Mouse (Mus musculus) hindbrain, embryonic 16.5 days (tissue): Measurements from ENCODE around the gene Scn8a. TPM values are rescaled to one million over a fixed set of nuclear protein-coding genes. Genes with fewer than 3 reads are reported as not detected.
A peak's percentile ranks its signal among the peaks of the same experiment; 100 is the strongest.

ENCODE experiments used
- ATAC-seq: fragments of 200-750 bp; cut with Nextera tagmentation; 2 replicates; pipeline ENCODE4 v1.8.0; 2017; ENCODE audit warnings: moderate TSS enrichment, moderate library complexity
- H3K27ac ChIP-seq: fragments of 300-500 bp; sonication (generic); 2 replicates; pipeline ENCODE4 v1.5.1; 2014; ENCODE audit warnings: low read depth, mild to moderate bottlenecking, control low read depth, low read length, moderate library complexity
- H3K27me3 ChIP-seq: fragments of 300-500 bp; sonication (generic); replicated peaks from 2 replicates; pipeline ENCODE4 v1.6.1; 2014; ENCODE audit warnings: low read length; ENCODE audit not compliant: control insufficient read depth, insufficient read depth
- H3K36me3 ChIP-seq: fragments of 300-500 bp; sonication (generic); 2 replicates; pipeline ENCODE4 v1.6.1; 2014; ENCODE audit warnings: mild to moderate bottlenecking, low read length, moderate library complexity, mixed read lengths; ENCODE audit not compliant: control insufficient read depth, insufficient read depth
- H3K4me1 ChIP-seq: fragments of 300-500 bp; sonication (generic); 2 replicates; pipeline ENCODE4 v1.6.1; 2014; ENCODE audit warnings: low read depth, low read length; ENCODE audit not compliant: control insufficient read depth, insufficient read depth
- H3K4me2 ChIP-seq: fragments of 300-500 bp; sonication (generic); 2 replicates; pipeline ENCODE4 v1.6.1; 2014; ENCODE audit warnings: mild to moderate bottlenecking, low read length, control low read depth, moderate library complexity
- H3K4me3 ChIP-seq: fragments of 300-500 bp; sonication (generic); 2 replicates; pipeline ENCODE4 v1.5.1; 2014; ENCODE audit warnings: mild to moderate bottlenecking, low read length, control low read depth, moderate library complexity
- H3K9ac ChIP-seq: fragments of 300-500 bp; sonication (generic); 2 replicates; pipeline ENCODE4 v1.6.1; 2014; ENCODE audit warnings: low read depth, mild to moderate bottlenecking, control low read depth, low read length, moderate library complexity
- H3K9me3 ChIP-seq: fragments of 300-500 bp; sonication (generic); 2 replicates; pipeline ENCODE4 v1.6.1; 2014; ENCODE audit warnings: mild to moderate bottlenecking, low read length, moderate library complexity; ENCODE audit not compliant: control insufficient read depth
- WGBS: fragments of 180-500 bp; shearing (Covaris S2); extraction: QIAGEN DNeasy Blood & Tissue Kit; methylation state at CpG from one replicate; pipeline ENCODE4 v1.1.7; 2014; 5-methylcytosine and 5-hydroxymethylcytosine counted together
- polyA plus RNA-seq: library from polyadenylated mRNA; unstranded; fragments of >200 nt; fragmentation: Nextera tagmentation; extraction: Ambion mirVana; gene quantifications from 2 replicates; pipeline ENCODE4 v1.2.1, GENCODE M21; 2015

Gene Scn8a
- polyA plus RNA-seq, 1 experiment from 2014 or later: 11.6 TPM

- H3K9ac ChIP-seq: no peak overlapping the region
- H3K4me3 ChIP-seq: no peak overlapping the region
Observed at GRCm38 (mm10) chr15:100922210-100922609, 52.6 kb downstream of the Scn8a start.

GRCm38 (mm10) chr15:100923476-100923875 is 53.8 kb downstream of the Scn8a start:
- Histone ChIP-seq H3K4me1 (peaks cover 9% of the 10 kb centered on the region), H3K4me2 (no peak overlapping the region), H3K9me3 (no peaks in the 10 kb centered on the region), H3K4me3 (no peak overlapping the region), H3K36me3 (no peaks in the 10 kb centered on the region), H3K27ac (peak overlapping the region; percentile 46; the same call in 1 of the 2 replicates), H3K9ac (peak overlapping the region; percentile 25), H3K27me3 (no peaks in the 10 kb centered on the region)
- WGBS: 12% methylated on average over 19 of the region's 19 CpGs
- ATAC-seq: peak; percentile 87

More at GRCm38 (mm10) chr15:100922210-100922609, 52.6 kb downstream of the Scn8a start:
- no peaks in the 10 kb centered on the region for H3K36me3 ChIP-seq
- no peak overlapping the region for H3K4me2 ChIP-seq
- no peak for ATAC-seq
- no peak overlapping the region for H3K27ac ChIP-seq
- H3K9me3 ChIP-seq: no peaks in the 10 kb centered on the region
- 93% methylated on average over 11 of the region's 11 CpGs for WGBS
- H3K4me1 ChIP-seq: peaks cover 9% of the 10 kb centered on the region
- H3K27me3 ChIP-seq: no peaks in the 10 kb centered on the region

DNA sequence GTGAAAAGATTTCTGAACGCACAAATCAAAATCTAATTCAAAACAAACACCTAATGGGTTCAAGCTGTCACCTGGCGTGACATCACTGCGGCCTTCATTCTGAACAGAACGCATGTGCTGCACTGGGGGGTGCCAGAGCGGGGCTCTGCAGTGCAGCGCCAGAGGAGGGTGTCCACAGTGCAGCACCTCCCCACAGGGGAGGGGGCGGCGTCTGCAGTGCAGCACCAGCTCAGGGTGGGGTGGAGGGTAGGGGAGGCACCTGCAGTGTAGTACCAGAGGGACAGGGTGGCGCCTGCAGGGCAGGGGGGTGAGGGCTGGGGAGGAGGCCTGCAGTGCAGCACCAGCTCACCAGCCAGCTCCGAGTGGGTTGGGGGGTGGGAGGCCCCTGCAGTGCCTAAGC is 55.3 kb downstream of the Scn8a start:
- peak; percentile 34; the same call in 1 of the 2 replicates for ATAC-seq
- no peaks in the 10 kb centered on the region for H3K27me3 ChIP-seq
- H3K4me2 ChIP-seq: no peak overlapping the region
- H3K4me3 ChIP-seq: no peak overlapping the region
- H3K27ac ChIP-seq: peak overlapping the region; percentile 21; the same call in 1 of the 2 replicates
- H3K4me1 ChIP-seq: peaks cover 9% of the 10 kb centered on the region
- H3K9ac ChIP-seq: 0 out of 2 replicates have a peak overlapping the region, but pooled peaks have one; percentile 14
- no peaks in the 10 kb centered on the region for H3K36me3 ChIP-seq
- WGBS: 68% methylated on average over 10 of the region's 10 CpGs
- H3K9me3 ChIP-seq: no peaks in the 10 kb centered on the region

DNA sequence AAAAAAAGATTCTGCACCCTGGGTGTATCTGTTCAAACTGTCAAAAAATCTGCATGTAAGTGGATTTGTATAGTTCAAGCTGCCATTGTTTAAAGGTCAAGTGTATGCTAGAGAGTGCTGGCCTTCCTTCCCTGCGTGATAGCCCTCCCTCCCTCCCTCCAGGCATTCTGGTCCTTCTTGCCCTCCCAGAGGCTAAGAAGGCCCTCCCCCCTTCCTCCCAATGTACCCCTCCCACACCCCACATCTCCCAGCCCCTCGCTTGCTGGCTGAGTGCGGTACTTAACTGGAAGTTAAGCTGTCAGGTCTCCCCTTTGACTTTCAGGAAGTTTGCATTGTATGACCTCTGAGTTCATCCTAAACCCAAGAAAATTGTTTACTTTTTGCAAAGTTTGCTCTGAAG is 60.8 kb downstream of the Scn8a start:
- Histone ChIP-seq H3K36me3 (no peaks in the 10 kb centered on the region), H3K4me2 (no peak overlapping the region), H3K9me3 (no peaks in the 10 kb centered on the region), H3K9ac (no peak overlapping the region), H3K4me1 (peaks cover 3% of the 10 kb centered on the region; the same call in 1 of the 2 replicates), H3K27me3 (no peaks in the 10 kb centered on the region), H3K4me3 (no peak overlapping the region), H3K27ac (no peak overlapping the region)
- WGBS: 47% methylated on average over 3 of the region's 3 CpGs
- no peak for ATAC-seq

- no peak overlapping the region for H3K27ac ChIP-seq
- ATAC-seq: peak; percentile 29; the same call in 1 of the 2 replicates
Observed at GRCm38 (mm10) chr15:100936176-100936575, 66.5 kb downstream of the Scn8a start.

GRCm38 (mm10) chr15:100948383-100948782 is 78.7 kb downstream of the Scn8a start:
- H3K36me3 ChIP-seq: no peaks in the 10 kb centered on the region
- no peak overlapping the region for H3K4me2 ChIP-seq
- no peak overlapping the region for H3K27ac ChIP-seq
- H3K9me3 ChIP-seq: no peaks in the 10 kb centered on the region
- WGBS: 86% methylated on average over 13 of the region's 13 CpGs
- H3K9ac ChIP-seq: no peak overlapping the region
- no peaks in the 10 kb centered on the region; the same call in 1 of the 2 replicates for H3K4me1 ChIP-seq
- no peak for ATAC-seq
- H3K27me3 ChIP-seq: no peaks in the 10 kb centered on the region
- H3K4me3 ChIP-seq: no peak overlapping the region

More at GRCm38 (mm10) chr15:100936176-100936575, 66.5 kb downstream of the Scn8a start:
- Histone ChIP-seq H3K27me3 (no peaks in the 10 kb centered on the region), H3K4me3 (no peak overlapping the region), H3K4me2 (peak overlapping the region; percentile 30; the same call in 1 of the 2 replicates), H3K9me3 (no peaks in the 10 kb centered on the region), H3K36me3 (peaks cover 9% of the 10 kb centered on the region), H3K4me1 (peaks cover 3% of the 10 kb centered on the region; the same call in 1 of the 2 replicates), H3K9ac (peak overlapping the region; percentile 25)
- 52% methylated on average over 24 of the region's 24 CpGs for WGBS

GRCm38 (mm10) chr15:100949169-100949568 is 79.5 kb downstream of the Scn8a start:
- no peaks in the 10 kb centered on the region for H3K36me3 ChIP-seq

DNA sequence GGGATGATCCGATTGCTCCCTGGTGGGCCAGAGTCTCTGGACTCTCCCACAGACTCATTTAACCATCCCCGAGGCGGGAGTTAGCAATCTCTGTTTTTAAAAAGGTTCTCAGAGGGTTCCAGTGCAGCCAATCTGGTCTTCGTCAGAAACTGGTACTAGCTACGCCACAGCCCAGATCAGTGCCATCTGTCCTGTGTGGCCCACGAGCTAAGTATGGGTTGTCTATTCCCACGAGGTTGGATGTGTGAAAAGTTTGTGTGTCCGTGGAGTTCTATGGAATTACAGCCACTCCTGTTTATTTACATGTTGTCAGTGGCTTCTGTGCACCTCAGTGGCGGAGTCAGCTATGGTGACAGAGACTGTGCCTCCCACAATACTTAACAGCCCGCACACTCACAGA is 81.8 kb downstream of the Scn8a start:
- Histone ChIP-seq H3K27me3 (no peaks in the 10 kb centered on the region), H3K27ac (no peak overlapping the region), H3K36me3 (no peaks in the 10 kb centered on the region), H3K4me3 (no peak overlapping the region), H3K4me2 (no peak overlapping the region), H3K4me1 (no peaks in the 10 kb centered on the region; the same call in 1 of the 2 replicates), H3K9me3 (no peaks in the 10 kb centered on the region), H3K9ac (no peak overlapping the region)
- no peak for ATAC-seq
- 74% methylated on average over 10 of the region's 10 CpGs for WGBS

More at GRCm38 (mm10) chr15:100949169-100949568, 79.5 kb downstream of the Scn8a start:
- Histone ChIP-seq H3K27ac (no peak overlapping the region), H3K4me1 (no peaks in the 10 kb centered on the region; the same call in 1 of the 2 replicates), H3K4me3 (no peak overlapping the region), H3K27me3 (no peaks in the 10 kb centered on the region), H3K9ac (no peak overlapping the region), H3K4me2 (no peak overlapping the region), H3K9me3 (no peaks in the 10 kb centered on the region)
- WGBS: 76% methylated on average over 4 of the region's 4 CpGs
- no peak for ATAC-seq

DNA sequence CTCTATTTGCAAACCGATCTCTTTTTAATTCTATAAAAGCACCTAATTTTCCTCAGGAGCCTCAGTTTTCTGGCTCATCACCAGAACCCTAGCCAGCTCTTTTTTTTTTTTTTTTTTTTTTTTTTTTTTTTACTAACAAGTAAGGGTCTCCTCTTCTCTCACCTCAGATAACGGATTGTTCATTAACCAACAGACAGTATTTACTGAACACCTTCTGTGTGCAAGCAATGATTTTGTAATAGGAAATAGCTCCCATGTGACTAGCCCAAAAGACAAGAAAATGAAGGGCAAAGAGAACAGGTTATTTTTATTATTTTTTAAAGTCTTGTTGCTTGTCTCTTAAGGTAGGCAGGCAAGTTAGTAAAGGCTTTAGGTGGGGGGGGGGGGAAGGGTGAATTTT is 82.6 kb downstream of the Scn8a start:
- no peak for ATAC-seq
- Histone ChIP-seq H3K4me2 (no peak overlapping the region), H3K27me3 (no peaks in the 10 kb centered on the region), H3K36me3 (no peaks in the 10 kb centered on the region), H3K4me3 (no peak overlapping the region), H3K27ac (no peak overlapping the region), H3K4me1 (no peaks in the 10 kb centered on the region; the same call in 1 of the 2 replicates), H3K9me3 (no peaks in the 10 kb centered on the region), H3K9ac (no peak overlapping the region)
- WGBS: 75% methylated on average over 2 of the region's 2 CpGs
